Mouse (Mus musculus) spleen, adult 2 months (tissue): ENCODE data around the gene Mettl7a2. TPM values are rescaled to one million over a fixed set of nuclear protein-coding genes. Genes with fewer than 3 reads are reported as not detected.
A peak's percentile ranks its signal among the peaks of the same experiment; 100 is the strongest.
"Not testable (repeated sequence)": the region's sequence is repeated elsewhere in the genome, so short reads cannot be mapped to it uniquely, and the experiment has no call there.

Experiments
- DNase-seq, 2 experiments: peaks; one replicate each; pipeline versions ENCODE4 v3.0.0 to v3.0.0-alpha.2; 2012 to 2021; ENCODE audit warnings: low spot score in 2 of 2, low read depth in 1 of 2
- H3K27ac ChIP-seq: fragments of 200-500 bp; 2 replicates; pipeline ENCODE4 v1.5.1; 2012; ENCODE audit warnings: low read length, inconsistent platforms; ENCODE audit not compliant: insufficient read depth
- H3K27me3 ChIP-seq: fragments of 200-500 bp; 2 replicates; pipeline ENCODE4 v1.6.1; 2012; ENCODE audit warnings: mild to moderate bottlenecking, moderate library complexity, low read length, inconsistent platforms; ENCODE audit not compliant: control insufficient read depth, insufficient read depth
- H3K36me3 ChIP-seq: fragments of 200-500 bp; 2 replicates; pipeline ENCODE4 v1.6.1; 2012; ENCODE audit warnings: mild to moderate bottlenecking, low read length, inconsistent platforms; ENCODE audit not compliant: control insufficient read depth, insufficient read depth
- H3K4me1 ChIP-seq: fragments of 200-500 bp; 2 replicates; pipeline ENCODE4 v1.6.1; 2011; ENCODE audit warnings: inconsistent platforms; ENCODE audit not compliant: control insufficient read depth, insufficient read depth, insufficient read length
- H3K4me3 ChIP-seq: fragments of 200-500 bp; 2 replicates; pipeline ENCODE4 v1.5.1; 2011; ENCODE audit warnings: mild to moderate bottlenecking, inconsistent platforms; ENCODE audit not compliant: insufficient read depth, insufficient read length; ENCODE audit errors: extremely low read depth
- CTCF ChIP-seq: fragments of 200-500 bp; IDR thresholded peaks from 2 replicates; pipeline ENCODE4 v1.5.1; 2011; ENCODE audit warnings: mild to moderate bottlenecking, inconsistent platforms; ENCODE audit not compliant: insufficient read depth, insufficient read length, insufficient replicate concordance; ENCODE audit errors: extremely low read depth
- POLR2A ChIP-seq: fragments of 200-500 bp; IDR thresholded peaks from 2 replicates; pipeline ENCODE4 v1.6.1; 2011; ENCODE audit warnings: low read depth, low read length, inconsistent platforms
- WGBS: fragments of 180-500 bp; shearing (Covaris S2); methylation state at CpG from one replicate; pipeline ENCODE4 v1.1.7; 2018; 5-methylcytosine and 5-hydroxymethylcytosine counted together
- polyA plus RNA-seq: library from polyadenylated mRNA; depleted of rRNA; stranded (reverse); fragments of >200 nt; gene quantifications from 2 replicates; pipeline ENCODE4 v1.2.3, GENCODE M21; 2012; rRNA removed

Gene Mettl7a2
- not detected in 2 replicates for polyA plus RNA-seq

- DNase-seq = no peak
- TF ChIP-seq CTCF (no peak), POLR2A (no peak)
- no peaks in the 10 kb centered on the region for H3K4me1 ChIP-seq
- WGBS = 90% methylated on average over 10 of the region's 10 CpGs
- no peak within 1 kb of the TSS for H3K4me3 ChIP-seq
- H3K27ac ChIP-seq = no peak within 1 kb of the TSS
- no peaks in the 10 kb centered on the region for H3K36me3 ChIP-seq
- no peaks in the 10 kb centered on the region for H3K27me3 ChIP-seq
Observed at GRCm38 (mm10) chr15:100352711-100353250, at the start of gene Mettl7a2, which contains the start of gene Methig1. Gene Mettl7a2 (plus strand): TSS chr15:100353200. Gene Methig1 (plus strand): TSS chr15:100353149.

- no peak for DNase-seq
- H3K27ac ChIP-seq = 0 out of 2 replicates have a peak overlapping the region, but pooled peaks have one; percentile 41
- 22% methylated on average over 8 of the region's 8 CpGs for WGBS
- H3K27me3 ChIP-seq = no peaks in the 10 kb centered on the region
- TF ChIP-seq CTCF = no peak
- no peak for TF ChIP-seq POLR2A
- no peaks in the 10 kb centered on the region for H3K36me3 ChIP-seq
- no peaks in the 10 kb centered on the region; the same call in 1 of the 2 replicates for H3K4me1 ChIP-seq
- H3K4me3 ChIP-seq = no peak overlapping the region
Observed at GRCm38 (mm10) chr15:100303428-100304018, 49.5 kb upstream of the Mettl7a2 start.

GRCm38 (mm10) chr15:100304019-100304991 is 48.7 kb upstream of the Mettl7a2 start, which contains the start of gene Mettl7a1:
Gene Mettl7a1 (plus strand): TSS chr15:100304140.
- Histone ChIP-seq H3K4me3 (peak within 1 kb of the TSS; percentile 66), H3K36me3 (no peaks in the 10 kb centered on the region), H3K27me3 (no peaks in the 10 kb centered on the region), H3K4me1 (no peaks in the 10 kb centered on the region; the same call in 1 of the 2 replicates), H3K27ac (peak within 1 kb of the TSS; percentile 88)
- TF ChIP-seq POLR2A (no peak), CTCF (no peak)
- peak; percentile 55 to 65 for DNase-seq
- WGBS = under 1% methylated on average over 27 of the region's 30 CpGs

GRCm38 (mm10) chr15:100306201-100306600 is 46.8 kb upstream of the Mettl7a2 start:
- 61% methylated on average over 2 of the region's 2 CpGs for WGBS
- H3K4me3 ChIP-seq = no peak overlapping the region

DNA sequence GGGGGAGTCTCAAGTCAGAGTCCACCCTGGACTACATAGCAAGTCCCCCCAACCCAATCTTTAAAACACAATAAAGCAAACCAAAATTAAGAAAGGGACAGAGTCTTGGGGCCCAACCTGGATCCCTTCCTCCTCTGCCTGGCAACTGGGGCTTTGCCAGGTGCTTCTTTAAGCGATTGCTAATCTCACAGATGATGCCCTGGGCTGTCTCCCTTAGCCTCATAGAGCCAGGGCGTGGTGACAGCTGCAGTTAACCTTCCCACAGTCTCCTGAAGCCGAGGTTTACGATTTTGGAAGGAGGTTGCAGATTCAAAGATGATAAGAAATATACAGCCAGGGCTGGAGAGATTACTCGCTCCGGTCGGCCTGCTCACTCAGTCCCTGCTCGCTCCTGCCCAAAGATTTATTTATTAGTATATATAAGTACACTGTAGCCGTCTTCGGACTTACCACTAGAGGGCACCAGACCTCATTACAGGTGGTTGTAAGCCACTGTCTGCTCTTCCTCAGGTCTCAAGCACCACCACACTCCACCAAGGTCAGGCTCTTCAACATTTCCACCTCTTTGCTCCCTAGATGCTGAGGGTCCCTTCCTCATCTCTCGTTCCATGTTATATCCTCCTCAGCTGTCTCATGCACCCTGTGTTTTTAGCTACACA is 45.4 kb upstream of the Mettl7a2 start:
- 22% methylated on average over 11 of the region's 11 CpGs for WGBS
- H3K4me3 ChIP-seq, H3K27me3 ChIP-seq, H3K27ac ChIP-seq, H3K4me1 ChIP-seq, H3K36me3 ChIP-seq: not testable (repeated sequence)
- peak; percentile 19 to 33 for DNase-seq

More at GRCm38 (mm10) chr15:100306201-100306600, 46.8 kb upstream of the Mettl7a2 start:
- TF ChIP-seq CTCF = no peak
- no peak for TF ChIP-seq POLR2A
- no peak overlapping the region for H3K27ac ChIP-seq
- H3K36me3 ChIP-seq = no peaks in the 10 kb centered on the region
- H3K27me3 ChIP-seq = no peaks in the 10 kb centered on the region
- no peak for DNase-seq
- no peaks in the 10 kb centered on the region; the same call in 1 of the 2 replicates for H3K4me1 ChIP-seq

DNA sequence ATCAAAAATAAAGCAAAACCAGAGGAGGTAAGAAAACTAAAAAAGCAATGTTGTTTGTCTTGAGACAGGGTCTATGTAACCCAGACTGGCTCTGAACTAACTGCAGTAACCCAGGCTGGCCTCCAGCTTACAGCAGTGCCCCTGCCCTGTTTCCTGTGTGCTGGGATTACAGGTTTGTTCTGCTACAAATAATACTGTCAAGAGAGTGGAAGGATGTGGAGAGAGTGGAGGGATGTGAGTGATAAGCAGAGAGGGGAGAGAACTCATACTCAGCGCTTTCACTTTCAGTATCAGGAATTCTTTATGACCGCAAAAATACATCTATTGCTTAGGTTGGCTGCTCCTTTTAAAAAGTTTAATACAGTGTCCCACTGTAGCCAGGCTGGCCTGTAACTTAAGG is 40.7 kb upstream of the Mettl7a2 start:
- DNase-seq = no peak
- no peak for TF ChIP-seq CTCF
- no peak for TF ChIP-seq POLR2A
- WGBS = 5% methylated on average over 2 of the region's 2 CpGs
- no peaks in the 10 kb centered on the region for H3K27me3 ChIP-seq
- no peaks in the 10 kb centered on the region; the same call in 1 of the 2 replicates for H3K36me3 ChIP-seq
- H3K27ac ChIP-seq = no peak overlapping the region
- H3K4me3 ChIP-seq = no peak overlapping the region
- peaks cover 4% of the 10 kb centered on the region; the same call in 1 of the 2 replicates for H3K4me1 ChIP-seq
